Mouse (Mus musculus): ENCODE data around the gene Cdh23. TPM values are rescaled to one million over a fixed set of nuclear protein-coding genes. Genes with fewer than 3 reads are reported as not detected.

The Cdh23 gene
- polyA plus RNA-seq, 1 experiment from 2014 or later = 6.9 TPM

- no peaks in the 10 kb centered on the region for H3K36me3 ChIP-seq
- H3K27ac ChIP-seq (replicated peaks) = peak overlapping the region; percentile 38
- no peak for ATAC-seq (ENCODE audit: low FRiP score, low read depth)
- peaks cover 3% of the 10 kb centered on the region; the same call in 1 of the 2 replicates for H3K4me1 ChIP-seq (replicated peaks)
- H3K9ac ChIP-seq = 0 out of 2 replicates have a peak overlapping the region, but pooled peaks have one; percentile 2
- H3K4me3 ChIP-seq = no peak overlapping the region
- H3K27me3 ChIP-seq = no peaks in the 10 kb centered on the region
- peak overlapping the region; percentile 5 for H3K4me2 ChIP-seq
- no peaks in the 10 kb centered on the region for H3K9me3 ChIP-seq
- WGBS = 69% methylated on average over 11 of the region's 11 CpGs
Observed at GRCm38 (mm10) chr10:60400507-60401295, 295.6 kb downstream of the Cdh23 start.

GRCm38 (mm10) chr10:60399449-60399848, 296.8 kb downstream of the Cdh23 start, which contains the start of gene Gm17455:
Gene Gm17455 (plus strand): TSS chr10:60399726.
- H3K27me3 ChIP-seq = no peaks in the 10 kb centered on the region
- ATAC-seq (ENCODE audit: low FRiP score, low read depth) = peak; percentile 80
- H3K4me3 ChIP-seq = no peak within 1 kb of the TSS
- H3K4me1 ChIP-seq (replicated peaks) = peaks cover 10% of the 10 kb centered on the region
- peak within 1 kb of the TSS; percentile 5; the same call in 1 of the 2 replicates for H3K4me2 ChIP-seq
- no peaks in the 10 kb centered on the region for H3K9me3 ChIP-seq
- WGBS = 25% methylated on average over 7 of the region's 7 CpGs
- 0 out of 2 replicates have a peak within 1 kb of the TSS, but pooled peaks have one; percentile 2 for H3K9ac ChIP-seq
- H3K27ac ChIP-seq (replicated peaks) = peak within 1 kb of the TSS; percentile 38
- H3K36me3 ChIP-seq = no peaks in the 10 kb centered on the region

DNA sequence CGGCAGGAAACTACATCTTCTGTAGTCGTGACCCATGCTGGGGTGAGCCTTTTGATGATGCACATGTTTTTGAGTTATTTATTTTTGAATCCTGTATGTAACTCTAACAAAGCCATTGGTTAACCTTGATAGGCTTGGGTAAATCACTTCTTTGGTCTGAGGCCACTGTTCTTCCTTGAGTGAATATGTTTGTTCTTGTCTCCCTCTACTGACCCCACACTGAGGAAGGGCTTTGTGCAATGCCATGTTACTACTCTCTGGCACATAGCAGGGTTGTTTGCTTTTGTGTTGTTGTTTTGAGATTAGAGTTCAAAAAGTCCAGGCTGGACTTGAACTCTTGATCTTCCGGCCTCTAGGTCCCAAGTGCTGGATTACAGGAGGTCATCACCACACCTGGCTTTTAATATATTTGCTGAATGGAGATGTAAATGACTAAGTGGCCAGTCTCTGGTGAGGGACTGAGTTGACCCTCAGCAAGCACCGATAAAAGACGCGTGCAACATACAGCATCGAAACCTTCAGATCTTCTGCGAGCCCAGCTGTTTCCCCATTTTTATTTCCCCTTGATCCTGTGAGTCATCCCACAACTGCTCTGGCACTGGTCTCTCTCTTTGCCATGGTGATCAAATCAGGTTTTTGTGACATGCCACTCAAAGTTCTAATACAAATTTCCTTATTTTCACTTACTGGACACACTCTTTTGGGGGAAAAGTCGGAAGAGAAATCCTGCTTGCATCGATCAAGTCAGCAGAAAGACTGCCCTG, 298.1 kb downstream of the Cdh23 start:
- 93% methylated on average over 10 of the region's 10 CpGs for WGBS
- ATAC-seq (ENCODE audit: low FRiP score, low read depth) = no peak
- H3K4me3 ChIP-seq = no peak overlapping the region

DNA sequence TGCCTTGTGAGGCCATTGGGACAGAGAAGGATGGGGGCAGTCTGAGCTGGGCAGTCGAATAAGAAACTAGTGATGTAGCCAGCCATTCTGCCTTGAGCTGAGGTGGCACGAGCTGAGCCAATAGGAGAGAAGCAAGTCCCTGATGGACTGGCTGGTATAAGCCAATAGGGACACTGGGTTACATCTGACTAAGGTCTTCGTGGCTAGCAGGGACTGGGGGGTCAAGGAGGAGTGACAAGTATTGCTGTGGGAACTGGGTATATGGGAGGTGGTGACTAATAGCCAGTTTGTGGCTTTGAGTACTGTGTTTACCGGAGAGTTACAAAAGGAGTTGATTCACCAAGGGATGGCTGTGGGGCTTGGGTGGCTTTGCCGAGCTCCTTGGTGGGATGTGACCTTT, 300.7 kb downstream of the Cdh23 start:
- ATAC-seq (ENCODE audit: low FRiP score, low read depth) = no peak
- Histone ChIP-seq H3K4me1 (replicated peaks) (peaks cover 14% of the 10 kb centered on the region), H3K4me2 (no peak overlapping the region), H3K27ac (replicated peaks) (0 out of 2 replicates have a peak overlapping the region, but pooled peaks have one; percentile 5), H3K4me3 (no peak overlapping the region), H3K9me3 (no peaks in the 10 kb centered on the region), H3K36me3 (no peaks in the 10 kb centered on the region), H3K9ac (no peak overlapping the region), H3K27me3 (no peaks in the 10 kb centered on the region)
- WGBS = 61% methylated on average over 5 of the region's 5 CpGs

More for the DNA sequence above, 298.1 kb downstream of the Cdh23 start:
- Histone ChIP-seq H3K27me3 (no peaks in the 10 kb centered on the region), H3K27ac (replicated peaks) (no peak overlapping the region), H3K4me2 (no peak overlapping the region), H3K4me1 (replicated peaks) (peaks cover 10% of the 10 kb centered on the region), H3K36me3 (no peaks in the 10 kb centered on the region), H3K9me3 (no peaks in the 10 kb centered on the region), H3K9ac (no peak overlapping the region)

DNA sequence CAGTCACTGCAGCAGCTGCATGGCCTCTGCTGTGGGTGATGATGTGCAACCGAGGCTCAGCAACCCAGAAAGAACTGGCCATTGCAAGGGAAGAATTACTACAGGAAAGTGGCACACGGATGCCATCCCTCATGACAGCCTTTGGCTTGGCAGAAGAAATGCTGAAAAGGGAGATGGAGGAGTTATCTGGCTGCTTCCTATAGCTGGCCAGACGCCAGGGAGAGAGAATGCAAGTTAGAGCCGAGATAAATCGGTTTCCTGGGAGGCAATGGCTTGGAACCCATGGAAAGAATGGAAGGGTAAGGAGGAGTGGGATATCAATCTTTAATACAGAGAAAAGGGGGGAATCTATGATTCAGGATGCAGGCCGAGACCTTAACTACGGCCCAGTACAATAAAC, 301.4 kb downstream of the Cdh23 start:
- 0 out of 2 replicates have a peak overlapping the region, but pooled peaks have one; percentile 5 for H3K27ac ChIP-seq (replicated peaks)
- H3K4me1 ChIP-seq (replicated peaks) = peaks cover 15% of the 10 kb centered on the region
- 44% methylated on average over 7 of the region's 7 CpGs for WGBS
- H3K4me2 ChIP-seq = no peak overlapping the region
- ATAC-seq (ENCODE audit: low FRiP score, low read depth) = no peak
- H3K27me3 ChIP-seq = no peaks in the 10 kb centered on the region
- no peaks in the 10 kb centered on the region for H3K36me3 ChIP-seq
- no peak overlapping the region for H3K9ac ChIP-seq
- no peak overlapping the region for H3K4me3 ChIP-seq
- H3K9me3 ChIP-seq = no peaks in the 10 kb centered on the region

- 0 out of 2 replicates have a peak, but pooled peaks have one; percentile 39 for ATAC-seq (ENCODE audit: low FRiP score, low read depth)
- Histone ChIP-seq H3K27ac (replicated peaks) (no peak overlapping the region), H3K9ac (no peak overlapping the region), H3K36me3 (no peaks in the 10 kb centered on the region), H3K9me3 (no peaks in the 10 kb centered on the region), H3K27me3 (no peaks in the 10 kb centered on the region), H3K4me1 (replicated peaks) (peaks cover 15% of the 10 kb centered on the region), H3K4me2 (no peak overlapping the region), H3K4me3 (no peak overlapping the region)
- WGBS = 67% methylated on average over 9 of the region's 9 CpGs
Observed at GRCm38 (mm10) chr10:60391661-60392060, 304.6 kb downstream of the Cdh23 start.

- no peaks in the 10 kb centered on the region for H3K36me3 ChIP-seq
- 54% methylated on average over 5 of the region's 5 CpGs for whole genome bisulfite sequencing
- no peak; the same call in 1 of the 2 replicates for ATAC-seq (ENCODE audit: low FRiP score, low read depth)
- no peak overlapping the region for H3K9ac ChIP-seq
- H3K27ac ChIP-seq (replicated peaks) = no peak overlapping the region
- no peaks in the 10 kb centered on the region for H3K27me3 ChIP-seq
- no peak overlapping the region for H3K4me2 ChIP-seq
- H3K4me3 ChIP-seq = no peak overlapping the region
- no peaks in the 10 kb centered on the region for H3K9me3 ChIP-seq
- H3K4me1 ChIP-seq (replicated peaks) = peaks cover 15% of the 10 kb centered on the region
Observed at GRCm38 (mm10) chr10:60390904-60391420, 305.3 kb downstream of the Cdh23 start.

DNA sequence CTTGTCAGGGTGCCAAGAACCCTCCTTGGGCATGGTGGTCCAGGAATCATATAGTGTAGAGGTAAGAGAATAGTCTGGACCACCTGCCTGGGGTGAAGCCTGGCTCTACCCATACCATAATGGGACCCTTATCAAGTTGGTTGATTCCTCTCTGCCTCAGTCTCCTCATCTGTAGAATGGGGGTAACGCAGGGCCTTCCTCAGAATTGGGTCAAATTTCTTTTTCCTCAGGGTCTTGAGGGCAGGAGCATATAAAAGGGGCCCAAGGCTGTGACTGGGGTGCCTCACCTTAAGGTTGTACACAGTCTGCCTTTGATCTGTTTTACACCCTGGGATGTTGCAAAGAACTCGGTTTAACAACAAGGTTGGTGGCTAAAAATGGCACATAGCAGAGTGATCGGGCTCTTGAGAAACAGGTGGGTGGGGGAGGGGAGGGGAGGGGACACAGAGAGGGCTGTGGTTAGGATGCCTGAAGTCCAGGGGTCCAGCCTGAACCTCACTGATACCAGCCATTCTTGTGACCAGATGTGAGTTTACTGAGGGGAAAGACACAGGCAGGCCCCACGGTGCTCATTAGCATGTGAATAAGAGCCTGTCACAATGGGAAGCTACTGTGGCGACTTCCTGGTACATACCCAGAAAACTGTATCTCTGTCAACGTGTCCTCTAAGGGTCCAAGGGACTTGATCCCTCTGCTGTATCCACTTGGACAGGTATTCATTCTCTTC, 305.9 kb downstream of the Cdh23 start:
- no peak for ATAC-seq (ENCODE audit: low FRiP score, low read depth)
- Histone ChIP-seq H3K9me3 (no peaks in the 10 kb centered on the region), H3K4me3 (no peak overlapping the region), H3K9ac (no peak overlapping the region), H3K36me3 (no peaks in the 10 kb centered on the region), H3K4me2 (no peak overlapping the region), H3K4me1 (replicated peaks) (peaks cover 13% of the 10 kb centered on the region), H3K27me3 (no peaks in the 10 kb centered on the region), H3K27ac (replicated peaks) (no peak overlapping the region)
- WGBS = 37% methylated on average over 6 of the region's 6 CpGs

DNA sequence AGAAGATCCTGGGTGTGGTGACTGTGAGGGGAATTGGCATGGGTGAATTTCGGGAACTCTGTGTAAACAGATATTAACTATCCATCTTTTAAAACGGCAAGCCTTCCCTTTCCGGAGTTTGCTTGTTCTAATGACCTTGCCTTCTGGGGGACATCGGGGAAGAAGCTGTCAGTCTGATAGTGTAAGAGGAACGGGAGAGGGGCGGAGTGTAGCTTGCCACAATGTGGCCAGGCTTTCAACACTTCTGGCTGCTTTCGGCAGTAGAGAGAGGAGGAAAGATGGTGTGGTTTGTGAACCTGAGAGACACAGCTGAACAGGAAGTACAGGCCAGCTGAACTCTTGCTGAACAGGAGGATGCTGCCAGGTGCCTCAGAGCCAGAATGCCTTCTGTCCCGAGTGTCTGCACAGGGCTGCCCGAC, 306.8 kb downstream of the Cdh23 start:
- Histone ChIP-seq H3K36me3 (no peaks in the 10 kb centered on the region), H3K4me2 (no peak overlapping the region), H3K9me3 (no peaks in the 10 kb centered on the region), H3K27me3 (no peaks in the 10 kb centered on the region), H3K4me3 (no peak overlapping the region), H3K27ac (replicated peaks) (no peak overlapping the region), H3K9ac (no peak overlapping the region), H3K4me1 (replicated peaks) (0 out of 2 replicates have a peak, but pooled peaks cover 5% of the 10 kb centered on the region)
- WGBS = 61% methylated on average over 9 of the region's 9 CpGs
- no peak for ATAC-seq (ENCODE audit: low FRiP score, low read depth)

GRCm38 (mm10) chr10:60388332-60388731, 308.0 kb downstream of the Cdh23 start:
- H3K27ac ChIP-seq (replicated peaks) = no peak overlapping the region
- H3K9ac ChIP-seq = no peak overlapping the region
- no peaks in the 10 kb centered on the region for H3K27me3 ChIP-seq
- 78% methylated on average over 2 of the region's 2 CpGs for WGBS
- H3K4me2 ChIP-seq = no peak overlapping the region
- H3K4me1 ChIP-seq (replicated peaks) = 0 out of 2 replicates have a peak, but pooled peaks cover 5% of the 10 kb centered on the region
- no peaks in the 10 kb centered on the region for H3K36me3 ChIP-seq
- H3K4me3 ChIP-seq = no peak overlapping the region
- ATAC-seq (ENCODE audit: low FRiP score, low read depth) = no peak
- no peaks in the 10 kb centered on the region for H3K9me3 ChIP-seq

DNA sequence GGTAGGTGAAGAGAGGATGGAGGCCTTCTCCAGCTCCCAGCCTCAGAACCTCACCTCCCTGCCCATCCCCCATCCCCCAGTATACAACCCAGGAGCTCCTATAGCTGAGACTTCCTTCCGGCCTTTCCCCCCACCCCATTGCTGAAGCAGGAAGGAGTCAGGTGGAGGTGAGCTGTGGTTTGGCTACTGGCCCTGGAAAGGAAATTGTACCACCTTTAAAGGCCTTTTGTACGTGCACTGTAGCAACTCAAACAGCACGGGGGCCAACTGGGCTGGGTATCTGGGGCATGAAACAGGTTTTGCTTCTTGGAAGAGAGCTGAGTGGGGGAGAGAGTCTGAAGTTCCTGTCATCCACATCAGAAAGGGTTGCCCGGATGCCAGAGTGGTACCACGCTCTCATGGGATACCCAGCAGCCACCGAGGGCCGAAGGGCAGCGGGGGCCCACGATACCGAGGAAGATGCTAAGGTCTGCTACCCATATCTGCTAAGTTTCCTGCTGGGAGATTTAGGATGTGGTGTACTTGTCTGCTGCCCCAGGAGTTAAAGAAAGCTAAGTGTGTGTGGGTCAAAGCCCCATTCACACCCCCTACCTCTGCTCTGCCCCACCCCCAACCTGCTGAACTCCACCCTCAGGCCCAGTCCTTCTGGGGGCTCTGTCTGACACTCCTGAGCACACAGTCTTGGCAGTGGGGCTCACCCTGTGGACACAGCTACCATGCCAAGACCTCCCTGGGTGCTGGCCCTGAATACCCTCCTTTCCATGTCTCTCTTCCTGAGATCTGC, 315.0 kb downstream of the Cdh23 start:
- H3K27ac ChIP-seq (replicated peaks) = no peak overlapping the region
- ATAC-seq (ENCODE audit: low FRiP score, low read depth) = no peak
- H3K4me3 ChIP-seq = no peak overlapping the region
- no peaks in the 10 kb centered on the region for H3K9me3 ChIP-seq
- H3K27me3 ChIP-seq = no peaks in the 10 kb centered on the region
- H3K4me2 ChIP-seq = no peak overlapping the region
- H3K9ac ChIP-seq = no peak overlapping the region
- no peaks in the 10 kb centered on the region for H3K36me3 ChIP-seq
- WGBS = 83% methylated on average over 10 of the region's 10 CpGs
- H3K4me1 ChIP-seq (replicated peaks) = no peaks in the 10 kb centered on the region
